Mouse (Mus musculus) kidney, adult 2 months (tissue): ENCODE measurements around the gene Tenm1. TPM values are rescaled to one million over a fixed set of nuclear protein-coding genes. Genes with fewer than 3 reads are reported as not detected.

ENCODE experiments used
- DNase-seq: peaks from one replicate; pipeline ENCODE4 v3.0.0; 2021
- H3K27ac ChIP-seq: fragments of 200-500 bp; 2 replicates; pipeline ENCODE4 v1.5.1; 2012; ENCODE audit warnings: low read depth, low read length, control low read depth, inconsistent platforms; ENCODE audit not compliant: insufficient read depth
- H3K27me3 ChIP-seq: fragments of 200-500 bp; replicated peaks from 2 replicates; pipeline ENCODE4 v1.6.1; 2012; ENCODE audit warnings: mild to moderate bottlenecking, moderate library complexity, low read length, inconsistent platforms; ENCODE audit not compliant: control insufficient read depth, insufficient read depth
- H3K36me3 ChIP-seq: fragments of 200-500 bp; 2 replicates; pipeline ENCODE4 v1.6.1; 2012; ENCODE audit warnings: mild to moderate bottlenecking, moderate library complexity, low read length, inconsistent platforms; ENCODE audit not compliant: control insufficient read depth, insufficient read depth
- H3K4me1 ChIP-seq: fragments of 200-500 bp; 2 replicates; pipeline ENCODE4 v1.6.1; 2011; ENCODE audit warnings: low read length; ENCODE audit not compliant: control insufficient read depth, insufficient read depth
- H3K4me3 ChIP-seq: fragments of 200-500 bp; 2 replicates; pipeline ENCODE4 v1.5.1; 2011; ENCODE audit warnings: mild to moderate bottlenecking, low read depth, low read length, control low read depth; ENCODE audit not compliant: insufficient read depth
- CTCF ChIP-seq: fragments of 200-500 bp; conservative IDR thresholded peaks from 2 replicates; pipeline ENCODE4 v1.5.1; 2011; ENCODE audit warnings: low read depth, mild to moderate bottlenecking, control low read depth, low read length, moderate library complexity, mixed read lengths; ENCODE audit not compliant: insufficient read depth, insufficient read length
- POLR2A ChIP-seq: fragments of 200-500 bp; IDR thresholded peaks from one replicate; pipeline ENCODE4 v1.6.1; 2011; ENCODE audit warnings: low read depth, low read length, control low read depth
- WGBS: fragments of 180-500 bp; shearing (Covaris S2); methylation state at CpG from one replicate; pipeline ENCODE4 v1.1.7; 2018; 5-methylcytosine and 5-hydroxymethylcytosine counted together
- polyA plus RNA-seq: library from polyadenylated mRNA; depleted of rRNA; stranded (reverse); fragments of >200 nt; gene quantifications from 2 replicates; pipeline ENCODE4 v1.2.3, GENCODE M21; 2012; rRNA removed

Gene Tenm1
- polyA plus RNA-seq: not detected in 2 replicates

DNA sequence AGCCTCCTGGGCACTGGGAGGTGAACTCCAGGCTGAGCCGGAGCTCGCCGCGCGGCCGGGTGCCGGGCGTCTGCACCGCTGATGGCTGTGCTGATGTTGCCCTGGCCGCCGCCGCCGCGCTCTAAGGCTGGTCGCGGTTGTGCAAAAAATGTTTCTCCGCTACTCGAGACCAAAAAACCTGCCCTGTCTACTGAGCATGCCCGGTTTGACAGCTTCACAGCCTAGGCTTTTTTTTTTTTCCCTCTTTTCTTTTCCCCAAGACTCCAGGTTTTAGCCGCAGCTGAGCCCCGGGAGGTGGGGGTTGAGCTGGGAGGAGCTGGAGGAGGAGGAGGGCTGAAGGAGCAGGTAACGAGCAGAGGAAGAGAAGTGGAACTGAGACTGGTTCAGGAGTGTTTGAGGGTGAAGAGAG lies at the start of gene Tenm1:
Gene Tenm1, minus strand, starts transcription at position 272 of the 409 bp plus-strand sequence.
- no peak within 1 kb of the TSS for H3K27ac ChIP-seq
- under 1% methylated on average over 22 of the region's 22 CpGs for WGBS
- no peak for DNase-seq
- H3K4me3 ChIP-seq: no peak within 1 kb of the TSS
- no peaks in the 10 kb centered on the region for H3K27me3 ChIP-seq
- H3K4me1 ChIP-seq: no peaks in the 10 kb centered on the region
- H3K36me3 ChIP-seq: no peaks in the 10 kb centered on the region
- TF ChIP-seq POLR2A (no peak), CTCF (no peak)

DNA sequence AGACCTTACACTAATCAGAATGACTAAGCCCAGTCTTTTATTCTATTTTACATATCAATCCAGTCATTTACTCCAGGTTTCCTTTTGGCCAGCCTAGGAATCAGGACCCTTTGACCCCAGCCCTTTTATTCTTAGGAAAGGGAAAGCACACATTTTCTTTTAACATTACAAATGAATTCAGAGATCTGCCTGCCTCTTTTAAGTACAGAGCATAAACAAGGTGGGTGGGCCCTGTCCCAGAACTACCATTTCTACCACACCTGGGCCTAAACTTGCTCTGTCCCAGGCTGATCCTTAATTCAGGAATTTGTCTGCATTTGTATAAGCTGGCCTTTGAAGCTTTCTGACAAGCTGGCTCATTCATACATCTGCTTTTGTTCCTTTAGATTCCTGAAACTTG lies 38.4 kb upstream of the Tenm1 start:
- Histone ChIP-seq H3K36me3 (no peaks in the 10 kb centered on the region), H3K27me3 (no peaks in the 10 kb centered on the region), H3K27ac (no peak overlapping the region), H3K4me3 (no peak overlapping the region), H3K4me1 (no peaks in the 10 kb centered on the region)
- TF ChIP-seq POLR2A: no peak
- no peak for TF ChIP-seq CTCF
- DNase-seq: no peak

DNA sequence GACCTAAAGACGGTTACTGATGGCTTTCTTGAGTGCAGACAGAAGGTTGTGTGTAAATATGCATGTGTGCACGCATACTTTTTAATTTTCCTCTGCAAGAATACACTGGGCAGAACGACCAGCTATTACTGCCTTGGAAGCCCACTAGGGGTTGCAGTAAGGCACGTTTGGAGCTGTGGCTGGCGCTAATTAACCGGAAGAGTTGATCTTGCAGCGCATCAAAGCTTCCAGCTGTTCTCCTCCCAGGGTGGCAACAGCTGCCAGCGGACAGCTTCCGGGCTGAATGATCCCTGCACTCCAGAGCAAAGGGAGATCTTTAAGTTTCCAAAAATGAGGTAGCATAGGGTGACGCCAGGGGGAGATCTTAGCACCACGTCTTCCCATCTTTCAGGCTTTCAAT lies 1.7 kb upstream of the Tenm1 start:
- H3K36me3 ChIP-seq: no peaks in the 10 kb centered on the region
- DNase-seq: no peak
- H3K27me3 ChIP-seq: no peaks in the 10 kb centered on the region
- H3K4me1 ChIP-seq: no peaks in the 10 kb centered on the region
- no peak for TF ChIP-seq CTCF
- no peak for TF ChIP-seq POLR2A
- H3K27ac ChIP-seq: no peak overlapping the region
- WGBS: 1% methylated on average over 11 of the region's 11 CpGs
- H3K4me3 ChIP-seq: no peak overlapping the region

GRCm38 (mm10) chrX:43429982-43430531 lies 1.1 kb upstream of the Tenm1 start:
- TF ChIP-seq POLR2A (no peak), CTCF (no peak)
- no peaks in the 10 kb centered on the region for H3K36me3 ChIP-seq
- no peak for DNase-seq
- H3K27ac ChIP-seq: no peak overlapping the region
- no peaks in the 10 kb centered on the region for H3K4me1 ChIP-seq
- no peak overlapping the region for H3K4me3 ChIP-seq
- no peaks in the 10 kb centered on the region for H3K27me3 ChIP-seq
- 1% methylated on average over 25 of the region's 25 CpGs for WGBS

GRCm38 (mm10) chrX:43429337-43429736 lies 411 bp upstream of the Tenm1 start:
- TF ChIP-seq POLR2A (no peak), CTCF (no peak)
- 1% methylated on average over 12 of the region's 12 CpGs for WGBS
- Histone ChIP-seq H3K4me3 (no peak overlapping the region), H3K27ac (no peak overlapping the region), H3K4me1 (no peaks in the 10 kb centered on the region), H3K36me3 (no peaks in the 10 kb centered on the region), H3K27me3 (no peaks in the 10 kb centered on the region)
- no peak for DNase-seq

DNA sequence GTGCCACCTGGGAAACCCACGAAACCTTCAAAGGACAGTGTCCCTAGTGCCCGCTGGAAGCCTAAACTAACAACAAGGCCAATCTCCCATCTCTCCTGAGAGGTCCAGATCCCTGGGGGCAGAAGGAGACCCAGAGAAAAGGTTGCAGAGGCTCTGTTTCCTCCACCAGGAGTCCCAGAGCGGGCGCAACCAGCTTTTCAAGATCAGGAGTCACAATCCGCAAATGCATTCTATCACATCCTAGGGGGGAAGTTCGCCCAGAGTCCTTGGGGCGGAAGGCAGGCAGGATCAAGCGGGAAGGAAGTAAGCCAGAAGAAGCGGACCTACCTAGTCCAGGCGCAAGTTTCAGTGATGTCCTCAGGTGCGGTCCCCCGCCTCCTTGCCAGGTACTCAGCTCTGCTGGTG lies 963 bp downstream of the Tenm1 start:
- 3% methylated on average over 12 of the region's 12 CpGs for WGBS

DNA sequence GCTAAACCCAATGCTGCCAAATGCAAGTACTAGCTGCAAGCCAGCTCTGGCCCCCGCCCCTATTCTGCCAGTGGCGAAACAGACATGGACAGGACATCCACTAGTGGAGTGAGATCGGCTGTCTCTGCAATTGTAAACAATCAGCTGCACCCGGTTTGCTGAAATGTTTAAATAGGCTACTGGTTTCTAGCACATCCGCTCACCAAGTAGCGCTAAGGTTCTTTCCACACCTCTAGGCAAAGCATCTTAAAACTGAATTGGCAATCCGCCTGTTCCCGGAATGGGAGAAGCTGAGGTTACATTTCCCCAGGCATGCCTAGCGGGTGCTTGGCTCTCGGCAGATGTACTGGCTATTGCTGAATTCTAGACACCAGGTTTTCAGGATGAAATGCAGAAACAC lies 1.8 kb downstream of the Tenm1 start:
- DNase-seq: no peak
- Histone ChIP-seq H3K36me3 (no peaks in the 10 kb centered on the region), H3K4me1 (no peaks in the 10 kb centered on the region), H3K27ac (no peak overlapping the region), H3K4me3 (no peak overlapping the region), H3K27me3 (no peaks in the 10 kb centered on the region)
- TF ChIP-seq POLR2A (no peak), CTCF (no peak)
- 5% methylated on average over 10 of the region's 10 CpGs for WGBS

More for the DNA sequence above, 963 bp downstream of the Tenm1 start:
- no peaks in the 10 kb centered on the region for H3K27me3 ChIP-seq
- H3K27ac ChIP-seq: no peak overlapping the region
- no peak for DNase-seq
- TF ChIP-seq POLR2A (no peak), CTCF (no peak)
- H3K4me1 ChIP-seq: no peaks in the 10 kb centered on the region
- no peak overlapping the region for H3K4me3 ChIP-seq
- H3K36me3 ChIP-seq: no peaks in the 10 kb centered on the region
